Mouse (Mus musculus) heart, embryonic 15.5 days (tissue): Measurements from ENCODE around the gene Stoml2. TPM values are rescaled to one million over a fixed set of nuclear protein-coding genes. Genes with fewer than 3 reads are reported as not detected.
A peak's percentile ranks its signal among the peaks of the same experiment; 100 is the strongest.

Experiments used
- ATAC-seq: fragments of 200-750 bp; cut with Nextera tagmentation; replicated peaks from 2 replicates; pipeline ENCODE4 v1.8.0; 2017; ENCODE audit warnings: low read depth, moderate TSS enrichment; ENCODE audit not compliant: insufficient number of reproducible peaks, insufficient read depth, low FRiP score
- H3K27ac ChIP-seq: fragments of 300-500 bp; sonication (generic); 2 replicates; pipeline ENCODE4 v1.5.1; 2015; ENCODE audit warnings: mild to moderate bottlenecking, inconsistent platforms
- H3K27me3 ChIP-seq: fragments of 300-500 bp; sonication (generic); 2 replicates; pipeline ENCODE4 v1.6.1; 2015; ENCODE audit warnings: inconsistent platforms
- H3K36me3 ChIP-seq: fragments of 300-500 bp; sonication (generic); 2 replicates; pipeline ENCODE4 v1.6.1; 2015; ENCODE audit warnings: mild to moderate bottlenecking, inconsistent platforms
- H3K4me1 ChIP-seq: fragments of 300-500 bp; sonication (generic); replicated peaks from 2 replicates; pipeline ENCODE4 v1.6.1; 2015; ENCODE audit warnings: inconsistent platforms
- H3K4me2 ChIP-seq: fragments of 300-500 bp; sonication (generic); 2 replicates; pipeline ENCODE4 v1.6.1; 2015; ENCODE audit warnings: inconsistent platforms, mild to moderate bottlenecking, moderate library complexity
- H3K4me3 ChIP-seq: fragments of 300-500 bp; sonication (generic); 2 replicates; pipeline ENCODE4 v1.5.1; 2015; ENCODE audit warnings: mild to moderate bottlenecking, inconsistent platforms
- H3K9ac ChIP-seq: fragments of 300-500 bp; sonication (generic); 2 replicates; pipeline ENCODE4 v1.6.1; 2015; ENCODE audit warnings: mild to moderate bottlenecking, inconsistent platforms
- H3K9me3 ChIP-seq: fragments of 300-500 bp; sonication (generic); replicated peaks from 2 replicates; pipeline ENCODE4 v1.6.1; 2016; ENCODE audit warnings: inconsistent platforms
- WGBS: fragments of 180-500 bp; shearing (Covaris S2); methylation state at CpG from one replicate; pipeline ENCODE4 v1.1.7; 2015; ENCODE audit warnings: mixed read lengths; 5-methylcytosine and 5-hydroxymethylcytosine counted together
- polyA plus RNA-seq: library from polyadenylated mRNA; unstranded; fragments of >200 nt; fragmentation: Nextera tagmentation; extraction: Ambion mirVana; gene quantifications from 2 replicates; pipeline ENCODE4 v1.2.1, GENCODE M21; 2015

Stoml2 gene
- polyA plus RNA-seq, 1 experiment from 2014 or later: 189 TPM

- no peaks in the 10 kb centered on the region for H3K9me3 ChIP-seq
- 85% methylated on average over 16 of the region's 16 CpGs for WGBS
- no peak overlapping the region for H3K27ac ChIP-seq
- peaks cover 9% of the 10 kb centered on the region for H3K4me1 ChIP-seq
- H3K36me3 ChIP-seq: peaks cover 50% of the 10 kb centered on the region
- H3K27me3 ChIP-seq: no peaks in the 10 kb centered on the region
- no peak overlapping the region for H3K4me3 ChIP-seq
- no peak overlapping the region for H3K9ac ChIP-seq
- H3K4me2 ChIP-seq: no peak overlapping the region
- ATAC-seq: no peak
These were observed 10.6 kb downstream of the Stoml2 start for GRCm38 (mm10) chr4:43020876-43021275.

- Histone ChIP-seq H3K36me3 (peaks cover 50% of the 10 kb centered on the region), H3K9ac (no peak overlapping the region), H3K9me3 (no peaks in the 10 kb centered on the region), H3K4me3 (no peak overlapping the region), H3K27me3 (no peaks in the 10 kb centered on the region), H3K4me1 (peaks cover 6% of the 10 kb centered on the region), H3K4me2 (no peak overlapping the region), H3K27ac (no peak overlapping the region)
- WGBS: 87% methylated on average over 23 of the region's 23 CpGs
- ATAC-seq: no peak
These were observed 11.7 kb downstream of the Stoml2 start for GRCm38 (mm10) chr4:43019641-43020465.

- Histone ChIP-seq H3K36me3 (peaks cover 50% of the 10 kb centered on the region), H3K4me3 (no peak overlapping the region), H3K9me3 (no peaks in the 10 kb centered on the region), H3K27me3 (no peaks in the 10 kb centered on the region), H3K4me1 (no peaks in the 10 kb centered on the region), H3K9ac (no peak overlapping the region), H3K27ac (no peak overlapping the region), H3K4me2 (no peak overlapping the region)
- WGBS: 91% methylated on average over 10 of the region's 10 CpGs
- no peak for ATAC-seq
These were observed 12.3 kb downstream of the Stoml2 start for GRCm38 (mm10) chr4:43019176-43019575.

GRCm38 (mm10) chr4:43018156-43018555 lies 13.4 kb downstream of the Stoml2 start:
- H3K9ac ChIP-seq: no peak overlapping the region
- H3K9me3 ChIP-seq: no peaks in the 10 kb centered on the region
- H3K4me1 ChIP-seq: peaks cover 5% of the 10 kb centered on the region; the same call in 1 of the 2 replicates
- peaks cover 46% of the 10 kb centered on the region for H3K36me3 ChIP-seq
- no peaks in the 10 kb centered on the region for H3K27me3 ChIP-seq
- H3K4me2 ChIP-seq: no peak overlapping the region
- no peak overlapping the region for H3K27ac ChIP-seq
- WGBS: 89% methylated on average over 4 of the region's 4 CpGs
- no peak for ATAC-seq
- no peak overlapping the region for H3K4me3 ChIP-seq

GRCm38 (mm10) chr4:43012091-43012490 lies 19.4 kb downstream of the Stoml2 start:
- H3K9me3 ChIP-seq: no peaks in the 10 kb centered on the region
- WGBS: 92% methylated on average over 1 of the region's 1 CpGs
- H3K4me3 ChIP-seq: no peak overlapping the region
- H3K4me2 ChIP-seq: no peak overlapping the region
- no peak overlapping the region for H3K9ac ChIP-seq
- no peaks in the 10 kb centered on the region for H3K27me3 ChIP-seq
- no peaks in the 10 kb centered on the region for H3K36me3 ChIP-seq
- H3K4me1 ChIP-seq: peaks cover 15% of the 10 kb centered on the region
- no peak overlapping the region for H3K27ac ChIP-seq
- ATAC-seq: no peak

DNA sequence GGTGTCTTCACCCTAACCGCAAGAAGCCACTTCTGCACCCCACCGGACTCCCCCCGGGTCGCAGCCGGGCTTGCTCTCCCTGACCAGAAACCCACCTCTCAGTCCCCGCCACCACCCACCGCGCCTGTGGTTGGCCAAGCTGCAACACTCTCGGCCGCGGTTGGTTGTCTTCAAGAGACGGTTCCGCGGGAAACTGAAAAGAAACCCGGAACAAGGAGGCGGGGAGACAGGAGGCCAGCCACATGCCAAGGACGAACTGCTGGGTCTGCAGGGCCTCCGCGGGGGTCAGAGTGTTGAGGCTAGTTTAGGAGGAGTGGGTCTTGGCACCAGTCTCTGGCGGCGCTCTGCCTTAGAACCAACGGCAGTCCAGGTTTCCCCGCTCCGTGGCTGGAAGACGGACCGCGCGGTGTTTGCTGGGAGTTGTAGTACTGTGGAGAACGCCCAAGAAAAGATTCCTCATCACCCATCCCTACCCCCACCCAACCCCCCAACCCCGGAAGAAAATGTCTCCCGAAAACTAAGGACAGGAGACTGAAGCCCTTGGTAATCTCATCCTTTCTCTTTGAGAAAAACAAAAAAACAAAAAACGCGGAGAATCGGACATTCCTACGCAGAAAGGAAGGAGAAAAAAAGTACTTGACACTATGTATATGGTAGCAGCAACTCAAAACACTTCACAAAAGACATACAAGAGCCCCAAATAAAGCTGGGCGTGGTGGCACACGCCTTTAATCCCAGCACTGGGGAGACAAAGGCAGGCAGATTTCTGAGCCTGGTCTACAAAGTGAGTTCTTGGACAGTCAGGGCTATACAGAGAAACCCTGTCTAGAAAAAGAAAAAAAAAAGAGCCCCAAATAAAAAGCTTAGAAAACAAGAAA lies 21.1 kb downstream of the Stoml2 start, which contains the start of gene Fancg:
Gene Fancg, minus strand, starts transcription at position 346 of the 878 bp plus-strand sequence.
- Histone ChIP-seq H3K27ac (peak within 1 kb of the TSS; percentile 67), H3K27me3 (no peaks in the 10 kb centered on the region), H3K9me3 (no peaks in the 10 kb centered on the region), H3K4me2 (peak within 1 kb of the TSS; percentile 85), H3K36me3 (no peaks in the 10 kb centered on the region; the same call in 1 of the 2 replicates), H3K9ac (peak within 1 kb of the TSS; percentile 73), H3K4me1 (peaks cover 15% of the 10 kb centered on the region), H3K4me3 (peak within 1 kb of the TSS; percentile 98)
- 1% methylated on average over 37 of the region's 37 CpGs for WGBS
- ATAC-seq: peak; percentile 87

GRCm38 (mm10) chr4:43005765-43006164 lies 25.7 kb downstream of the Stoml2 start:
- ATAC-seq: no peak
- Histone ChIP-seq H3K27me3 (no peaks in the 10 kb centered on the region), H3K4me2 (no peak overlapping the region), H3K4me1 (peaks cover 9% of the 10 kb centered on the region), H3K27ac (no peak overlapping the region), H3K9me3 (no peaks in the 10 kb centered on the region), H3K9ac (no peak overlapping the region), H3K36me3 (no peaks in the 10 kb centered on the region; the same call in none of the 2 replicates), H3K4me3 (no peak overlapping the region)
- WGBS: 64% methylated on average over 2 of the region's 2 CpGs

- peaks cover 7% of the 10 kb centered on the region; the same call in 1 of the 2 replicates for H3K4me1 ChIP-seq
- no peak for ATAC-seq
- no peak overlapping the region for H3K4me2 ChIP-seq
These were observed 26.6 kb downstream of the Stoml2 start for GRCm38 (mm10) chr4:43004951-43005350.

GRCm38 (mm10) chr4:43002756-43003439 lies 28.6 kb downstream of the Stoml2 start:
- no peak for ATAC-seq
- no peak overlapping the region for H3K27ac ChIP-seq
- no peak overlapping the region for H3K9ac ChIP-seq
- 74% methylated on average over 12 of the region's 12 CpGs for WGBS
- peaks cover 9% of the 10 kb centered on the region; the same call in 1 of the 2 replicates for H3K4me1 ChIP-seq
- no peak overlapping the region for H3K4me2 ChIP-seq
- no peak overlapping the region for H3K4me3 ChIP-seq
- no peaks in the 10 kb centered on the region for H3K27me3 ChIP-seq
- no peaks in the 10 kb centered on the region for H3K9me3 ChIP-seq
- H3K36me3 ChIP-seq: no peaks in the 10 kb centered on the region; the same call in none of the 2 replicates

More at GRCm38 (mm10) chr4:43004951-43005350, 26.6 kb downstream of the Stoml2 start:
- 88% methylated on average over 3 of the region's 3 CpGs for WGBS
- Histone ChIP-seq H3K9ac (no peak overlapping the region), H3K27ac (no peak overlapping the region), H3K27me3 (no peaks in the 10 kb centered on the region), H3K36me3 (no peaks in the 10 kb centered on the region; the same call in none of the 2 replicates), H3K9me3 (no peaks in the 10 kb centered on the region), H3K4me3 (no peak overlapping the region)

DNA sequence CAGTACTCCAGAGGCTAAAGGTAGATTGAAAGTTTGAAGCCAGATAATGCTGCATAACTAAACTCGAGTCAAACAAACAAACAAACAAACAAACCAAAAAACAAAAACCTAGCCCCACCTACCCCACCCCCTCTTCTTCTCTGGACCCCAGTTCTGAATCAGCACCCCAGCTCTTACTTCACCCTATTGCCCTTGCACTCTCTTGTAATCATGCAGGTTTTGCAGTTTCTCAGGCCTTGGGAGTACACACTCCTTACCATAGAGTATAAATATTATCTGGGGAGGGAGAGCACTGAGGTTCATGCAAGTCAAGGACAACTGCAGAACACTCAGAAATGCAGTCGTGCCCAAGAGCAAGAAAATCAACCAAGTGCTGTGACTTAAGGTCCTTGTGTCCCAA lies 30.2 kb downstream of the Stoml2 start:
- no peak overlapping the region for H3K4me2 ChIP-seq
- H3K9me3 ChIP-seq: no peaks in the 10 kb centered on the region
- 90% methylated on average over 2 of the region's 2 CpGs for WGBS
- no peak for ATAC-seq
- H3K4me3 ChIP-seq: no peak overlapping the region
- H3K27ac ChIP-seq: peak overlapping the region; percentile 99; the same call in 1 of the 2 replicates
- no peaks in the 10 kb centered on the region; the same call in none of the 2 replicates for H3K36me3 ChIP-seq
- H3K27me3 ChIP-seq: no peaks in the 10 kb centered on the region
- peaks cover 20% of the 10 kb centered on the region for H3K4me1 ChIP-seq
- H3K9ac ChIP-seq: no peak overlapping the region
